Mouse (Mus musculus): ENCODE data around the gene Stc2. TPM values are rescaled to one million over a fixed set of nuclear protein-coding genes. Genes with fewer than 3 reads are reported as not detected.

The Stc2 gene
- polyA plus RNA-seq, 1 experiment = not detected

- TF ChIP-seq POLR2A (IDR thresholded peaks at IDR 0.05; ENCODE audit: borderline replicate concordance, low read depth, low read length) (no peak), CTCF (IDR thresholded peaks at IDR 0.05; ENCODE audit: low read depth, low read length) (no peak)
- H3K4me1 ChIP-seq (ENCODE audit: control insufficient read depth, insufficient read depth, low read length) = no peaks in the 10 kb centered on the region
- H3K4me3 ChIP-seq (ENCODE audit: insufficient read depth, low read length) = no peak overlapping the region
- H3K27ac ChIP-seq (ENCODE audit: insufficient read depth, low read depth, low read length) = no peak overlapping the region
These were observed 13.0 kb downstream of the Stc2 start for GRCm38 (mm10) chr11:31356866-31357265.

GRCm38 (mm10) chr11:31355737-31356136, 14.1 kb downstream of the Stc2 start:
- Histone ChIP-seq H3K4me1 (ENCODE audit: control insufficient read depth, insufficient read depth, low read length) (no peaks in the 10 kb centered on the region), H3K27ac (ENCODE audit: insufficient read depth, low read depth, low read length) (no peak overlapping the region)
- no peak for TF ChIP-seq POLR2A (IDR thresholded peaks at IDR 0.05; ENCODE audit: borderline replicate concordance, low read depth, low read length)
- no peak for TF ChIP-seq CTCF (IDR thresholded peaks at IDR 0.05; ENCODE audit: low read depth, low read length)

GRCm38 (mm10) chr11:31354514-31354913, 15.4 kb downstream of the Stc2 start:
- Histone ChIP-seq H3K4me1 (ENCODE audit: control insufficient read depth, insufficient read depth, low read length) (no peaks in the 10 kb centered on the region), H3K4me3 (ENCODE audit: insufficient read depth, low read length) (no peak overlapping the region), H3K27ac (ENCODE audit: insufficient read depth, low read depth, low read length) (no peak overlapping the region)
- TF ChIP-seq CTCF (IDR thresholded peaks at IDR 0.05; ENCODE audit: low read depth, low read length) (no peak), POLR2A (IDR thresholded peaks at IDR 0.05; ENCODE audit: borderline replicate concordance, low read depth, low read length) (no peak)

More at GRCm38 (mm10) chr11:31355737-31356136, 14.1 kb downstream of the Stc2 start:
- H3K4me3 ChIP-seq (ENCODE audit: insufficient read depth, low read length) = no peak overlapping the region

Other genes with a start within 250 kb of the Stc2 start
- not detected in 2 replicates for gene Gm17332, start 187.6 kb downstream of the Stc2 start, polyA plus RNA-seq (2012; ENCODE audit: insufficient read depth, insufficient read length, missing spikeins)